Mouse (Mus musculus): Measurements from ENCODE around the gene Erc2. TPM values are rescaled to one million over a fixed set of nuclear protein-coding genes. Genes with fewer than 3 reads are reported as not detected.

The Erc2 gene
- total RNA-seq, 4 experiments from 2014 or later: 196 to 222 (median 210) TPM

GRCm38 (mm10) chr14:27775367-27775766 lies 153.1 kb downstream of the Erc2 start:
- DNase-seq (ENCODE audit: low spot score in 2 of 2): no peak

- no peak for DNase-seq (ENCODE audit: low spot score in 2 of 2)
Measured at GRCm38 (mm10) chr14:27778503-27778902, 156.3 kb downstream of the Erc2 start.

GRCm38 (mm10) chr14:27778982-27779701 lies 156.9 kb downstream of the Erc2 start:
- no peak for DNase-seq (ENCODE audit: low spot score in 2 of 2)

GRCm38 (mm10) chr14:27781221-27781620 lies 159.0 kb downstream of the Erc2 start:
- DNase-seq (ENCODE audit: low spot score in 2 of 2): no peak

GRCm38 (mm10) chr14:27784826-27785225 lies 162.6 kb downstream of the Erc2 start:
- DNase-seq (ENCODE audit: low spot score in 2 of 2): no peak

GRCm38 (mm10) chr14:27785562-27785961 lies 163.3 kb downstream of the Erc2 start:
- no peak for DNase-seq (ENCODE audit: low spot score in 2 of 2)

- no peak for DNase-seq (ENCODE audit: low spot score in 2 of 2)
Measured at GRCm38 (mm10) chr14:27789066-27789898, 167.1 kb downstream of the Erc2 start.

GRCm38 (mm10) chr14:27798184-27798934 lies 176.1 kb downstream of the Erc2 start:
- DNase-seq (ENCODE audit: low spot score in 2 of 2): no peak

- no peak for DNase-seq (ENCODE audit: low spot score in 2 of 2)
Measured at GRCm38 (mm10) chr14:27800766-27801165, 178.5 kb downstream of the Erc2 start.

- no peak for DNase-seq (ENCODE audit: low spot score in 2 of 2)
Measured at GRCm38 (mm10) chr14:27803961-27804360, 181.7 kb downstream of the Erc2 start.

- no peak for DNase-seq (ENCODE audit: low spot score in 2 of 2)
Measured at GRCm38 (mm10) chr14:27805064-27805463, 182.8 kb downstream of the Erc2 start.

GRCm38 (mm10) chr14:27808080-27808479 lies 185.9 kb downstream of the Erc2 start:
- peak in 1 of 2 experiments; percentile 66 for DNase-seq (ENCODE audit: low spot score in 2 of 2)

GRCm38 (mm10) chr14:27808523-27809114 lies 186.4 kb downstream of the Erc2 start:
- DNase-seq (ENCODE audit: low spot score in 2 of 2): no peak

GRCm38 (mm10) chr14:27810790-27811189 lies 188.6 kb downstream of the Erc2 start:
- peak in 1 of 2 experiments; percentile 53 for DNase-seq (ENCODE audit: low spot score in 2 of 2)

GRCm38 (mm10) chr14:27811649-27812048 lies 189.4 kb downstream of the Erc2 start:
- DNase-seq (ENCODE audit: low spot score in 2 of 2): no peak

GRCm38 (mm10) chr14:27815739-27816138 lies 193.5 kb downstream of the Erc2 start:
- DNase-seq (ENCODE audit: low spot score in 2 of 2): no peak

GRCm38 (mm10) chr14:27818986-27819385 lies 196.8 kb downstream of the Erc2 start:
- no peak for DNase-seq (ENCODE audit: low spot score in 2 of 2)

GRCm38 (mm10) chr14:27821801-27822200 lies 199.6 kb downstream of the Erc2 start:
- peak in 1 of 2 experiments; percentile 47 for DNase-seq (ENCODE audit: low spot score in 2 of 2)

GRCm38 (mm10) chr14:27822566-27822965 lies 200.3 kb downstream of the Erc2 start:
- no peak for DNase-seq (ENCODE audit: low spot score in 2 of 2)

GRCm38 (mm10) chr14:27823048-27823447 lies 200.8 kb downstream of the Erc2 start:
- DNase-seq (ENCODE audit: low spot score in 2 of 2): no peak

GRCm38 (mm10) chr14:27823897-27824296 lies 201.7 kb downstream of the Erc2 start:
- DNase-seq (ENCODE audit: low spot score in 2 of 2): no peak

All from layer of hippocampus, adult 8-10 months (tissue).